Mouse (Mus musculus) heart, postnatal 14 days (tissue): ENCODE data around the gene Cfap126. TPM values are rescaled to one million over a fixed set of nuclear protein-coding genes. Genes with fewer than 3 reads are reported as not detected.
"Not testable (repeated sequence)": the region's sequence is repeated elsewhere in the genome, so short reads cannot be mapped to it uniquely, and the experiment has no call there.

Source experiments
- DNase-seq, 2 experiments: peaks; one replicate each; pipeline ENCODE4 v3.0.0; 2021 to 2022
- intact Hi-C: fragments of 180-260 bp; cut with DNase I; formaldehyde crosslinking; loops from one replicate; pipeline ENCODE4 v1.15.1; 2025
- long read RNA-seq, 2 experiments: library from polyadenylated mRNA; stranded (forward); transcript quantifications; one replicate each; pipeline ENCODE4 v2.0.0; 2021
- total RNA-seq, 2 experiments: library from RNA; stranded (reverse); gene quantifications; 2 replicates each; pipeline ENCODE4 v1.2.3; 2021

The Cfap126 gene
- total RNA-seq: 1 to 10 TPM in 1 of 2 experiments, under 1 TPM in 1; 1.00 to 2.1 TPM
- long read RNA-seq, experiment 1, partial matches to known transcripts: 0 of 1 reads
- long read RNA-seq, experiment 1, other reads (novel, unspliced or antisense): 0 of 1 reads
- long read RNA-seq, experiment 2: 0 reads

- intact Hi-C loops: no loop called here
- peak; percentile 84 to 85 for DNase-seq
These were observed at the start of gene Cfap126 for GRCm38 (mm10) chr1:171113873-171114299. TSS of gene Cfap126 (plus strand) at chr1:171113918.

GRCm38 (mm10) chr1:171064491-171065242 is 49.1 kb upstream of the Cfap126 start, which contains the start of gene Fcgr3:
TSS of gene Fcgr3 (minus strand) at chr1:171064935.
- intact Hi-C loops: not testable (repeated sequence)
- peak; percentile 84 to 87 for DNase-seq

- intact Hi-C loops: not testable (repeated sequence)
- DNase-seq: peak; percentile 60 to 66
These were observed 48.5 kb upstream of the Cfap126 start for GRCm38 (mm10) chr1:171065243-171065587.

- intact Hi-C loops: not testable (repeated sequence)
- DNase-seq: peak; percentile 40 to 46
These were observed 48.0 kb upstream of the Cfap126 start for GRCm38 (mm10) chr1:171065768-171066167.

DNA sequence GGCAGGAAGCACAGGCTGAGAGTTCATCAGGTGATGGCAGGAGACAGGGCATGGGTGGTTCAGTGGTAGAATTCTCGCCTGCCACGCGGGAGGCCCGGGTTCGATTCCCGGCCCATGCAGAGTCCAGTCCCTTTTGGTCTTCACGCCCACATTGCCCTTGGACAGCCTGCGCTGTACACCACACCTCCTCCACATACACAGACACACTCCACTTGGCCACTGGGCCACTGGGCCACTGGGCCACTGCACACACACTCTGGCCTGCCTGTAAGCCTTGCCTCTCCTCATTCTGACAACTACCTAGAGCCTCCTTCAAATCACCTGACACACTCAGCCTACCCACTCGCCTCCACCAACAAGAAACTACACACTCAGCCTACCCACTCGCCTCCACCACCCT is 47.1 kb upstream of the Cfap126 start:
- DNase-seq, intact Hi-C loops: not testable (repeated sequence)

- intact Hi-C loops, DNase-seq: not testable (repeated sequence)
These were observed 45.8 kb upstream of the Cfap126 start for GRCm38 (mm10) chr1:171067928-171068327.

DNA sequence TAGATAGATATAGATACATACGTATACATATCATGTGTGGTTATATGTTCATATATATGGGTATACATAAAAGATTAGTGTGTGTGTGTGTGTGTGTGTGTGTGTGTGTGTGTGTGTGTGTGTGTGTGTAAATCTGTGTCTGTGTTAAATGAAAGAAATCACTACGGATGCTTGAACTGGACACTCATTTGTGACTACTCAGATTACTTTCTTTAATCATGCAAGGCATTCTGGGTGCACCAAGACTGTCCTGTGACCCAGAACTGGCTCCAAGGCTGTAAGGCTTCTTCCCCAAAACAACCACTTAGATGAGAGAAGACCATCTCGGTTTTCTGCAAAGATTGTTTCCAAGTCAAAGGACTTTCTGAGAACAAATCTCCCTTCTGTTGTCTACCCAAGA is 44.2 kb upstream of the Cfap126 start:
- DNase-seq: peak in 1 of 2 experiments; percentile 13
- intact Hi-C loops: not testable (repeated sequence)

GRCm38 (mm10) chr1:171070879-171071278 is 42.8 kb upstream of the Cfap126 start:
- intact Hi-C loops, DNase-seq: not testable (repeated sequence)

- DNase-seq, intact Hi-C loops: not testable (repeated sequence)
These were observed 42.0 kb upstream of the Cfap126 start for GRCm38 (mm10) chr1:171071726-171072125.

DNA sequence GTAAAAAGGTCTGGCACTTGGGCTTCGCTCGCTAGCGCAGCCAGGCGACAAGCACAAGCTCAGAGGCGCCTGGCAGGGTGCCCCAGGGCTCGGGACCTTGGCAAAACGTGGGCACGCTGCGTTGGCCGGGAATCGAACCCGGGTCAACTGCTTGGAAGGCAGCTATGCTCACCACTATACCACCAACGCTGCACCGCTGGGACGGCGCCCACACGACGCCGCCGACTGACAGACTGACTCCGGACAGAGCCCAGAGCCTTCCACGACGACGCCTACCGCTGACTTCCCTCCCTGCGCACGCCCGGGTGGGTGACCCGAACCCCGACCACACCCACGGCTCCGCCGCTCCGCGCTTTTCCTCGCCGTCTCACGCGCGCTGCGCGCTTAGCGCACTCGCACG is 41.5 kb upstream of the Cfap126 start:
- intact Hi-C loops, DNase-seq: not testable (repeated sequence)

DNA sequence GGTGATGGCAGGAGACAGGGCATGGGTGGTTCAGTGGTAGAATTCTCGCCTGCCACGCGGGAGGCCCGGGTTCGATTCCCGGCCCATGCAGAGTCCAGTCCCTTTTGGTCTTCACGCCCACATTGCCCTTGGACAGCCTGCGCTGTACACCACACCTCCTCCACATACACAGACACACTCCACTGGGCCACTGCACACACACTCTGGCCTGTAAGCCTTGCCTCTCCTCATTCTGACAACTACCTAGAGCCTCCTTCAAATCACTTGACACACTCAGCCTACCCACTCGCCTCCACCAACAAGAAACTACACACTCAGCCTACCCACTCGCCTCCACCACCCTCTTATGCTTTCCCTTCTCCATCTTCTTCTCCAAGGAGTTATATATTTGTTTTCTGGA is 39.4 kb upstream of the Cfap126 start:
- DNase-seq, intact Hi-C loops: not testable (repeated sequence)

- intact Hi-C loops, DNase-seq: not testable (repeated sequence)
These were observed 37.5 kb upstream of the Cfap126 start for GRCm38 (mm10) chr1:171076176-171076575.

DNA sequence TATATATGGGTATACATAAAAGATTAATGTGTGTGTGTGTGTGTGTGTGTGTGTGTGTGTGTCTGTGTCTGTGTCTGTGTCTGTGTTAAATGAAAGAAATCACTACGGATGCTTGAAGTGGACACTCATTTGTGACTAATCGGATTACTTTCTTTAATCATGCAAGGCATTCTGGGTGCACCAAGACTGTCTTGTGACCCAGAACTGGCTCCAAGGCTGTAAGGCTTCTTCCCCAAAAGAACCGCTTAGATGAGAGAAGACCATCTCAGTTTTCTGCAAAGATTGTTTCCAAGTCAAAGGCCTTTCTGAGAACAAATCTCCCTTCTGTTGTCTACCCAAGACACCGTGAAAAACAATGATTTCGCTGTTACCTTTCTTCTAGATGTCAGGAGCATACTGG is 36.5 kb upstream of the Cfap126 start:
- DNase-seq, intact Hi-C loops: not testable (repeated sequence)

DNA sequence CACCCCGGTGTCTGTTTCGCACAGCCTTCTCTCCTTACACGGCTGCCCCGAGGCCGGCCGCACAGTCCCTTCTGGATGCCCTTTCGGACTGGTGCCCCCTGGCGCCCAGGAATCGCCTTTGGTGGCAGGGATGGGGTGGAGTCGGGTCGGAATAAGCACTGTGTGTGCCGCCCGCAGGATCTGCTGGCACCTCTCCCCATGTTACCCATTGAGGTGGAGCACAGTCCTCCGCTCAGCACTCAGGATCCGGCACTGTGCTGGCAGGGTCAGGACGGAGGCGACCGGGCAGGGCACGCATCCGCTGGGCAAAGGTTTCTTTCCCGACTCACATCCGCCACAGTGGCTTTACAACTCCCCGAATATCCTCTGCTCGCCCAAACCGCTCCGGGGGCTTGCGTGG is 35.8 kb upstream of the Cfap126 start:
- intact Hi-C loops: not testable (repeated sequence)
- peak; percentile 35 to 40 for DNase-seq

- intact Hi-C loops, DNase-seq: not testable (repeated sequence)
These were observed 35.3 kb upstream of the Cfap126 start for GRCm38 (mm10) chr1:171078419-171078818.

DNA sequence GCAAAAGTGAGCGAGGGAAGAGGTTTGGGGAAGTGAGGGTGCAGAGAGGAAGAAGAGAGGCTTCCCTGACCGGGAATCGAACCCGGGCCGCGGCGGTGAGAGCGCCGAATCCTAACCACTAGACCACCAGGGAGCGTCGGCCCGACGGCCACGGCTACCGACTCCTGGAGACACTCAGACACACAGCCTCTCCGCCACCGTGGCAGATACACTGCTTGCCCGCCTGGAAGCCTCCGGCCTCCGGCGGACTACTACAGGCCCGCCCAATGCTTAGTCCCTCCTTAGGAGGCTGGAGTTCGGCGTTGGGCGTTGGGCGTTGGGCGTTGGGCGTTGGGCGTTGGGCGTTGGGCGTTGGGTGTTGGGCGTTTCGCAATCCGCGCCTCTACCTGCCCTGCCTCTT is 34.4 kb upstream of the Cfap126 start:
- DNase-seq, intact Hi-C loops: not testable (repeated sequence)

DNA sequence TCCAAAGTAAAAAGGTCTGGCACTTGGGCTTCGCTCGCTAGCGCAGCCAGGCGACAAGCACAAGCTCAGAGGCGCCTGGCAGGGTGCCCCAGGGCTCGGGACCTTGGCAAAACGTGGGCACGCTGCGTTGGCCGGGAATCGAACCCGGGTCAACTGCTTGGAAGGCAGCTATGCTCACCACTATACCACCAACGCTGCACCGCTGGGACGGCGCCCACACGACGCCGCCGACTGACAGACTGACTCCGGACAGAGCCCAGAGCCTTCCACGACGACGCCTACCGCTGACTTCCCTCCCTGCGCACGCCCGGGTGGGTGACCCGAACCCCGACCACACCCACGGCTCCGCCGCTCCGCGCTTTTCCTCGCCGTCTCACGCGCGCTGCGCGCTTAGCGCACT is 33.9 kb upstream of the Cfap126 start:
- intact Hi-C loops, DNase-seq: not testable (repeated sequence)

- intact Hi-C loops, DNase-seq: not testable (repeated sequence)
These were observed 32.0 kb upstream of the Cfap126 start for GRCm38 (mm10) chr1:171081512-171082231.

GRCm38 (mm10) chr1:171085718-171086117 is 28.0 kb upstream of the Cfap126 start:
- intact Hi-C loops: no loop called here
- no peak for DNase-seq

GRCm38 (mm10) chr1:171088237-171088869 is 25.4 kb upstream of the Cfap126 start:
- intact Hi-C loops, DNase-seq: not testable (repeated sequence)

GRCm38 (mm10) chr1:171089891-171090290 is 23.8 kb upstream of the Cfap126 start:
- DNase-seq: no peak
- intact Hi-C loops: no loop called here
